Mouse (Mus musculus) large intestine, adult 2 months (tissue): ENCODE results near the gene Dnm3. TPM values are rescaled to one million over a fixed set of nuclear protein-coding genes. Genes with fewer than 3 reads are reported as not detected.

ENCODE experiments used
- DNase-seq: peaks from one replicate; pipeline ENCODE4 v3.0.0-alpha.2; 2012; ENCODE audit warnings: low read depth, low spot score
- WGBS: fragments of 180-500 bp; shearing (Covaris S2); methylation state at CpG from one replicate; pipeline ENCODE4 v1.1.7; 2018; 5-methylcytosine and 5-hydroxymethylcytosine counted together
- polyA plus RNA-seq: library from polyadenylated mRNA; depleted of rRNA; stranded (reverse); fragments of >200 nt; gene quantifications from 2 replicates; pipeline ENCODE4 v1.2.3, GENCODE M21; 2012

The Dnm3 gene
- polyA plus RNA-seq, 1 experiment = 0.43 TPM

- 84% methylated on average over 8 of the region's 8 CpGs for WGBS
Measured at GRCm38 (mm10) chr1:162094523-162095272, 383.1 kb downstream of the Dnm3 start.

GRCm38 (mm10) chr1:162093806-162094522 is 383.9 kb downstream of the Dnm3 start:
- WGBS = 56% methylated on average over 9 of the region's 9 CpGs
- DNase-seq = no peak

More at GRCm38 (mm10) chr1:162094523-162095272, 383.1 kb downstream of the Dnm3 start:
- no peak for DNase-seq

- 65% methylated on average over 3 of the region's 3 CpGs for WGBS
- no peak for DNase-seq
Measured at GRCm38 (mm10) chr1:162092899-162093659, 384.8 kb downstream of the Dnm3 start.

- WGBS = 85% methylated on average over 8 of the region's 8 CpGs
- DNase-seq = no peak
Measured at GRCm38 (mm10) chr1:162092401-162092800, 385.4 kb downstream of the Dnm3 start.

- WGBS = 64% methylated on average over 9 of the region's 9 CpGs
- DNase-seq = no peak
Measured at GRCm38 (mm10) chr1:162083886-162084478, 393.9 kb downstream of the Dnm3 start.

GRCm38 (mm10) chr1:162083354-162083753 is 394.5 kb downstream of the Dnm3 start:
- DNase-seq = no peak
- 78% methylated on average over 2 of the region's 2 CpGs for WGBS

GRCm38 (mm10) chr1:162082711-162083110 is 395.1 kb downstream of the Dnm3 start:
- no peak for DNase-seq
- WGBS = 83% methylated on average over 7 of the region's 7 CpGs

GRCm38 (mm10) chr1:162081693-162082372 is 396.0 kb downstream of the Dnm3 start:
- DNase-seq = no peak
- WGBS = 75% methylated on average over 8 of the region's 8 CpGs

GRCm38 (mm10) chr1:162079989-162080388 is 397.8 kb downstream of the Dnm3 start:
- WGBS = 89% methylated on average over 7 of the region's 7 CpGs

GRCm38 (mm10) chr1:162077454-162077853 is 400.4 kb downstream of the Dnm3 start:
- 79% methylated on average over 6 of the region's 6 CpGs for WGBS
- DNase-seq = no peak

More at GRCm38 (mm10) chr1:162079989-162080388, 397.8 kb downstream of the Dnm3 start:
- DNase-seq = no peak

- WGBS = 57% methylated on average over 10 of the region's 10 CpGs
- no peak for DNase-seq
Measured at GRCm38 (mm10) chr1:162076581-162077001, 401.2 kb downstream of the Dnm3 start.

GRCm38 (mm10) chr1:162075831-162076230 is 402.0 kb downstream of the Dnm3 start:
- 86% methylated on average over 10 of the region's 10 CpGs for WGBS

GRCm38 (mm10) chr1:162075416-162075815 is 402.4 kb downstream of the Dnm3 start:
- DNase-seq = no peak
- 83% methylated on average over 4 of the region's 4 CpGs for WGBS

More at GRCm38 (mm10) chr1:162075831-162076230, 402.0 kb downstream of the Dnm3 start:
- DNase-seq = no peak

GRCm38 (mm10) chr1:162074626-162075410 is 403.0 kb downstream of the Dnm3 start:
- WGBS = 86% methylated on average over 17 of the region's 17 CpGs
- no peak for DNase-seq

- 74% methylated on average over 7 of the region's 7 CpGs for WGBS
- DNase-seq = no peak
Measured at GRCm38 (mm10) chr1:162072917-162073578, 404.8 kb downstream of the Dnm3 start.

GRCm38 (mm10) chr1:162053608-162054007 is 424.2 kb downstream of the Dnm3 start:
- 41% methylated on average over 6 of the region's 6 CpGs for WGBS
- no peak for DNase-seq

- no peak for DNase-seq
- 72% methylated on average over 7 of the region's 7 CpGs for WGBS
Measured at GRCm38 (mm10) chr1:162053186-162053585, 424.6 kb downstream of the Dnm3 start.

GRCm38 (mm10) chr1:162052755-162053154 is 425.1 kb downstream of the Dnm3 start:
- WGBS = 92% methylated on average over 6 of the region's 6 CpGs
- DNase-seq = no peak
